ENCODE assay signal across 23 mouse cellular contexts in the genomic region with DNA sequence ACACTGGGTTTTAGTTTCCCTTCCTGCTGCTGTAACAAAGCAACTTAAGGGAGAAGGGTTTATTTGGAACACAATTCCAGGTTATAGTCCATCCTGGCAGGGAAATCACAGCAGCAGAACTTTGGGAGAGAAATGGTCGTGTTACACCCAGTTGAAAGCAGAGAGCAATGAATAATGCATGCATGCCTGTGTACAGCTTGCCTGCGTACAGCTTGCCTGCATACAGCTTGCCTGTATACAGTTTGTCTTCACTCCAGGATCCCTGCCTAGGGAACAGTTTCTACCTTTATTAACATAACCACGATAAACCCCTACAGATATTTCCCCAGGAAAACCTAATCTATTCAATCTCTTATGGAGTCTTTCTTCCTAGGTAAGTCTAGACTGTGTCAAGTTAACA. TPM values are rescaled to one million over a fixed set of nuclear protein-coding genes. Genes with fewer than 3 reads are reported as not detected.
DNase-seq lines count a peak whose midpoint lies in the region; ATAC-seq and TF ChIP-seq lines count a peak whose summit lies in the region.
"Had no signal": no experiment of that assay in that cellular context is flagged by ENCODE, and none has a peak within 500 bp of the region (broad histone marks: within the 10 kb centered on the region; RNA-seq: fewer than 3 reads in every experiment).

No protein-coding gene starts in this region.

- no peak for ATAC-seq in megakaryocyte, adult 5-6 weeks (ENCODE audit: poor library complexity, severe bottlenecking)
- no peak for ATAC-seq in G1E (ENCODE audit: extremely low read depth, insufficient number of reproducible peaks, low FRiP score, poor library complexity, severe bottlenecking)
- ATAC-seq: forebrain, embryonic 13.5 days; forebrain, embryonic 15.5 days; forebrain, postnatal 0 days had no signal

- peak overlapping the region; percentile 83 for H3K4me3 ChIP-seq in megakaryocyte, embryonic 14.5 days (replicated peaks)
- H3K4me3 ChIP-seq in G1E (ENCODE audit: low read depth, low read length) = 0 out of 2 replicates have a peak overlapping the region, but pooled peaks have one; percentile 30
- H3K4me3 ChIP-seq in macrophage (ENCODE audit: inconsistent target) = no peak overlapping the region
- no peak overlapping the region for H3K4me3 ChIP-seq in forebrain, embryonic 10.5 days
- H3K4me3 ChIP-seq: embryonic facial prominence, embryonic 13.5 days; embryonic facial prominence, embryonic 15.5 days; erythroblast, embryonic 14.5 days; forebrain, embryonic 13.5 days; forebrain, embryonic 15.5 days had no signal

- peak overlapping the region; percentile 81 for H3K27ac ChIP-seq in macrophage
- no peak overlapping the region for H3K27ac ChIP-seq in forebrain, embryonic 10.5 days
- H3K27ac ChIP-seq: embryonic facial prominence, embryonic 13.5 days; embryonic facial prominence, embryonic 15.5 days; forebrain, embryonic 13.5 days; forebrain, embryonic 15.5 days had no signal

- H3K79me2 ChIP-seq in macrophage (ENCODE audit: inconsistent target) = peaks cover 90% of the 10 kb centered on the region

- no peak for TF ChIP-seq CTCF in G1E (IDR thresholded peaks at IDR 0.05; ENCODE audit: low read depth, low read length)

- WGBS in macrophage (ENCODE audit: missing documents) = 97% methylated on average over 3 of the region's 3 CpGs
- WGBS in forebrain, embryonic 10.5 days = 89% methylated on average over 3 of the region's 3 CpGs

- H3K4me1 ChIP-seq in megakaryocyte, embryonic 14.5 days = peaks cover 34% of the 10 kb centered on the region
- H3K4me1 ChIP-seq in G1E (ENCODE audit: insufficient read depth, low read depth, low read length) = peaks cover 53% of the 10 kb centered on the region
- H3K4me1 ChIP-seq in forebrain, embryonic 10.5 days = peaks cover 15% of the 10 kb centered on the region

- H3K27me3 ChIP-seq in megakaryocyte, embryonic 14.5 days (replicated peaks) = peaks cover 2% of the 10 kb centered on the region
- no peaks in the 10 kb centered on the region for H3K27me3 ChIP-seq in G1E (ENCODE audit: insufficient read depth, low read length)
- no peaks in the 10 kb centered on the region for H3K27me3 ChIP-seq in forebrain, embryonic 10.5 days (ENCODE audit: poor library complexity, severe bottlenecking)
- H3K27me3 ChIP-seq: embryonic facial prominence, embryonic 13.5 days; embryonic facial prominence, embryonic 15.5 days; forebrain, embryonic 13.5 days; forebrain, embryonic 15.5 days had no signal

- no peak for DNase-seq in G1E (ENCODE audit: low spot score)
- peak; percentile 38 for DNase-seq in ZHBTc4 (ENCODE audit: low read depth, low spot score)
- DNase-seq in heart, adult 11 months = no peak
- no peak for DNase-seq in lung, postnatal 36 days
- DNase-seq in forebrain, embryonic 10.5 days (ENCODE audit: extremely low spot score, low spot score) = no peak
- DNase-seq: adrenal gland, postnatal 10 days; adrenal gland, postnatal 36 days; cerebellum, adult 11 months; cerebellum, adult 18-20 months; cerebellum, adult 8-10 months; cerebellum, adult 9-11 months; cerebellum, postnatal 14 days; cerebellum, postnatal 36 days; embryo, embryonic 11 days; forebrain, postnatal 0 days had no signal

- H3K9me3 ChIP-seq in megakaryocyte, embryonic 14.5 days = no peaks in the 10 kb centered on the region
- H3K9me3 ChIP-seq in G1E (replicated peaks) = no peaks in the 10 kb centered on the region
- H3K9me3 ChIP-seq in forebrain, embryonic 10.5 days = no peaks in the 10 kb centered on the region
- H3K9me3 ChIP-seq: embryonic facial prominence, embryonic 13.5 days; embryonic facial prominence, embryonic 15.5 days; forebrain, embryonic 13.5 days; forebrain, embryonic 15.5 days had no signal

- peaks cover 9% of the 10 kb centered on the region for H3K36me3 ChIP-seq in megakaryocyte, embryonic 14.5 days (replicated peaks; ENCODE audit: low read length)
- H3K36me3 ChIP-seq in G1E (replicated peaks) (peaks cover 21% of the 10 kb centered on the region), macrophage (ENCODE audit: inconsistent target) (no peaks in the 10 kb centered on the region)
- 0 out of 2 replicates have a peak, but pooled peaks cover 4% of the 10 kb centered on the region for H3K36me3 ChIP-seq in forebrain, embryonic 10.5 days (replicated peaks)
- H3K36me3 ChIP-seq: embryonic facial prominence, embryonic 13.5 days; embryonic facial prominence, embryonic 15.5 days; forebrain, embryonic 15.5 days had no signal

RNA-seq across cellular contexts. Expression of gene Top3a, which starts 6.4 kb away (rescaled TPM):
- 1.9 and 4.7 TPM in 2 replicates for polyA plus RNA-seq in megakaryocyte, embryonic 14.5 days (2012; ENCODE audit: insufficient read depth, low replicate concordance)
- total RNA-seq in megakaryocyte, adult 5-6 weeks (2015) = 6.0 and 10.5 TPM in 2 replicates
- 12.6 and 14.8 TPM in 2 replicates for total RNA-seq in megakaryocyte, adult 5-6 weeks (2017)
- total RNA-seq in G1E (2014; fragmentation: Nextera tagmentation) = 20.3 and 24.0 TPM in 2 replicates
- total RNA-seq in G1E (2017) = 20.3 and 24.0 TPM in 2 replicates
- 8.4 and 11.1 TPM in 2 replicates for polyA plus RNA-seq in G1E (2012)
- 10 to 100 TPM; 13.4 to 79.6 (median 48.4) TPM for total RNA-seq in macrophage (2018; cell fraction: chromatin; rRNA removed)
- total RNA-seq in macrophage (2018; cell fraction: cytosol; rRNA removed) = 10 to 100 TPM in 19 of 26 experiments, 1 to 10 TPM in 7; 4.3 to 15.9 (median 11.8) TPM
- 10 to 100 TPM in 25 of 26 experiments, 1 to 10 TPM in 1; 7.2 to 43.0 (median 31.6) TPM for total RNA-seq in macrophage (2018; cell fraction: nucleus; rRNA removed)
- polyA plus RNA-seq in macrophage (2018) = 8.7 to 12.0 TPM (median 11.4 TPM) in 3 replicates
- 28.3 and 28.9 TPM in 2 replicates for polyA plus RNA-seq in forebrain, embryonic 10.5 days (2016; fragmentation: Nextera tagmentation; extraction: Ambion mirVana)

RNA-seq across cellular contexts. Expression of gene Smcr8, which starts 6.5 kb away (rescaled TPM):
- polyA plus RNA-seq in megakaryocyte, embryonic 14.5 days (2012; ENCODE audit: insufficient read depth, low replicate concordance) = 0.50 TPM in 1 of 2 replicates, not detected in the other
- 27.4 and 32.1 TPM in 2 replicates for total RNA-seq in megakaryocyte, adult 5-6 weeks (2015)
- 16.8 and 18.7 TPM in 2 replicates for total RNA-seq in megakaryocyte, adult 5-6 weeks (2017)
- total RNA-seq in G1E (2014; fragmentation: Nextera tagmentation) = 54.9 and 56.1 TPM in 2 replicates
- 42.1 and 44.7 TPM in 2 replicates for total RNA-seq in G1E (2017)
- polyA plus RNA-seq in G1E (2012) = 1.8 and 2.4 TPM in 2 replicates
- 100 to 1,000 TPM in 22 of 26 experiments, 10 to 100 TPM in 4; 68.9 to 172 (median 129) TPM for total RNA-seq in macrophage (2018; cell fraction: chromatin; rRNA removed)
- 10 to 100 TPM; 47.7 to 85.9 (median 63.1) TPM for total RNA-seq in macrophage (2018; cell fraction: cytosol; rRNA removed)
- total RNA-seq in macrophage (2018; cell fraction: nucleus; rRNA removed) = 100 to 1,000 TPM in 24 of 26 experiments, 10 to 100 TPM in 2; 91.5 to 200 (median 155) TPM
- polyA plus RNA-seq in macrophage (2018) = 33.1 to 38.1 TPM (median 34.4 TPM) in 3 replicates
- 9.2 and 10.0 TPM in 2 replicates for polyA plus RNA-seq in forebrain, embryonic 10.5 days (2016; fragmentation: Nextera tagmentation; extraction: Ambion mirVana)

RNA-seq across cellular contexts. Expression of gene Shmt1, which starts 40.7 kb away (rescaled TPM):
- 0.75 and 7.4 TPM in 2 replicates for polyA plus RNA-seq in megakaryocyte, embryonic 14.5 days (2012; ENCODE audit: insufficient read depth, low replicate concordance)
- 4.1 and 6.2 TPM in 2 replicates for total RNA-seq in megakaryocyte, adult 5-6 weeks (2015)
- 13.7 and 15.6 TPM in 2 replicates for total RNA-seq in megakaryocyte, adult 5-6 weeks (2017)
- total RNA-seq in G1E (2014; fragmentation: Nextera tagmentation) (22.2 and 24.7 TPM in 2 replicates), G1E (2017) (107 and 120 TPM in 2 replicates)
- polyA plus RNA-seq in G1E (2012) (6.7 and 11.1 TPM in 2 replicates), macrophage (2018) (1.6 to 3.9 TPM (median 2.6 TPM) in 3 replicates)
- total RNA-seq in macrophage (2018; cell fraction: chromatin; rRNA removed) = 1 to 10 TPM in 23 of 26 experiments, under 1 TPM in 2, not detected in 1; 0.62 to 7.6 (median 4.6) TPM
- total RNA-seq in macrophage (2018; cell fraction: cytosol; rRNA removed) = 1 to 10 TPM in 23 of 26 experiments, under 1 TPM in 3; 0.68 to 3.3 (median 1.6) TPM
- 1 to 10 TPM in 20 of 26 experiments, under 1 TPM in 6; 0.63 to 9.0 (median 1.9) TPM for total RNA-seq in macrophage (2018; cell fraction: nucleus; rRNA removed)
- 113 TPM in 2 replicates for polyA plus RNA-seq in forebrain, embryonic 10.5 days (2016; fragmentation: Nextera tagmentation; extraction: Ambion mirVana)
- polyA plus RNA-seq: erythroblast, embryonic 14.5 days had no signal

RNA-seq across cellular contexts. Expression of gene Mief2, which starts 42.6 kb away (rescaled TPM):
- 10.2 and 20.6 TPM in 2 replicates for polyA plus RNA-seq in megakaryocyte, embryonic 14.5 days (2012; ENCODE audit: insufficient read depth, low replicate concordance)
- 3.3 and 3.7 TPM in 2 replicates for total RNA-seq in megakaryocyte, adult 5-6 weeks (2015)
- 4.7 and 7.4 TPM in 2 replicates for total RNA-seq in megakaryocyte, adult 5-6 weeks (2017)
- total RNA-seq in G1E (2014; fragmentation: Nextera tagmentation) (2.7 and 3.4 TPM in 2 replicates), G1E (2017) (5.8 and 7.8 TPM in 2 replicates)
- polyA plus RNA-seq in G1E (2012) (16.0 and 22.1 TPM in 2 replicates), macrophage (2018) (5.2 to 12.7 TPM (median 9.1 TPM) in 3 replicates)
- 10 to 100 TPM in 18 of 26 experiments, 1 to 10 TPM in 8; 5.7 to 33.1 (median 17.5) TPM for total RNA-seq in macrophage (2018; cell fraction: chromatin; rRNA removed)
- total RNA-seq in macrophage (2018; cell fraction: cytosol; rRNA removed) = 10 to 100 TPM in 5 of 26 experiments, 1 to 10 TPM in 21; 1.9 to 13.3 (median 7.4) TPM
- 10 to 100 TPM in 21 of 26 experiments, 1 to 10 TPM in 5; 5.4 to 42.0 (median 19.8) TPM for total RNA-seq in macrophage (2018; cell fraction: nucleus; rRNA removed)
- polyA plus RNA-seq in forebrain, embryonic 10.5 days (2016; fragmentation: Nextera tagmentation; extraction: Ambion mirVana) = 13.5 and 14.5 TPM in 2 replicates

RNA-seq across cellular contexts. Expression of gene Flii, which starts 43.7 kb away (rescaled TPM):
- polyA plus RNA-seq in megakaryocyte, embryonic 14.5 days (2012; ENCODE audit: insufficient read depth, low replicate concordance) = 195 and 218 TPM in 2 replicates
- total RNA-seq in megakaryocyte, adult 5-6 weeks (2015) = 115 and 144 TPM in 2 replicates
- total RNA-seq in megakaryocyte, adult 5-6 weeks (2017) = 158 and 172 TPM in 2 replicates
- total RNA-seq in G1E (2014; fragmentation: Nextera tagmentation) = 50.5 and 55.1 TPM in 2 replicates
- 139 and 141 TPM in 2 replicates for total RNA-seq in G1E (2017)
- polyA plus RNA-seq in G1E (2012) = 71.9 and 162 TPM in 2 replicates
- 100 to 1,000 TPM; 115 to 421 (median 198) TPM for total RNA-seq in macrophage (2018; cell fraction: chromatin; rRNA removed)
- total RNA-seq in macrophage (2018; cell fraction: cytosol; rRNA removed) = 100 to 1,000 TPM; 116 to 164 (median 145) TPM
- total RNA-seq in macrophage (2018; cell fraction: nucleus; rRNA removed) = 100 to 1,000 TPM; 123 to 370 (median 163) TPM
- 123 to 157 TPM (median 153 TPM) in 3 replicates for polyA plus RNA-seq in macrophage (2018)
- polyA plus RNA-seq in forebrain, embryonic 10.5 days (2016; fragmentation: Nextera tagmentation; extraction: Ambion mirVana) = 77.6 and 84.1 TPM in 2 replicates

Comparison
In these comparisons a context has a peak if more than half of its experiments do, and no peak if none do; other contexts are left out.
1. H3K4me3 ChIP-seq: peak in megakaryocyte, embryonic 14.5 days (single experiment) and G1E (single experiment); none in macrophage (single experiment) and forebrain, embryonic 10.5 days (single experiment).